Mouse (Mus musculus): ENCODE results near the gene Dennd4c. TPM values are rescaled to one million over a fixed set of nuclear protein-coding genes. Genes with fewer than 3 reads are reported as not detected.

The Dennd4c gene
- polyA plus RNA-seq, 1 experiment = 2.5 TPM

DNA sequence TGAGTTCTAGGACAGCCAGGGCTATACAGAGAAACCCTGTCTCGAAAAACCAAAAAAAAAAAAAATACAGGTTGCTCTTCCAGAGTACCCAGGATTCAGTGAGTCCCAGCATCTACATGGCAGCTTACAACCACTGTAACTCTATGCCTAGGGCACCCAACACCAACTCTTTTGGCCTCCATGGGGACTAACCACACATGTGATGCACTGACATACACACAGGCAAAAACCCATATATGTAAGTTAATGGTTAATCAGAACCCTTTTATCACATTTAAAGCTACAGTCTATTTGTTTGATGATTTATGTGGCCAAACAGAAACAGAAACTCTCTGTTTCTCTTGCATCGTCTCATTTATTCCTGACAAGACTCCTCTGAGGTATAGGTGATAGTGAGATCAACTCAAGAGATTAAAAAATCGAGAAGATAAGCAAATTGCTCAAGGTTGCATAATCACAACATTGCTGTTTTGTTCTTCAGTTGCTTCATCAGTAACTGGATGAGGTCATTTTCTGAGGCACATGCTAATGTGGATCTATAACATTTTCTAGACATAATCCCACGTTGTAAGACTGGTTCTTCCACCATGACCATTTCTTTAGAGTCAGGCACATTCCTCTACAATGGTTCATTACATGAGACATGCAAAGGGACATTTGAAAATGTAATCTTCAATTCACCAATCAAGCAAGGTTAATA, 29.3 kb upstream of the Dennd4c start:
- Histone ChIP-seq H3K4me2 (ENCODE audit: low read depth) (no peak overlapping the region), H3K79me2 (ENCODE audit: control insufficient read depth, insufficient read depth) (no peaks in the 10 kb centered on the region), H3K4me3 (no peak overlapping the region), H3ac (ENCODE audit: control insufficient read depth, insufficient read length) (no peak overlapping the region), H3K36me3 (ENCODE audit: control insufficient read depth, insufficient read depth) (no peaks in the 10 kb centered on the region), H3K27me3 (ENCODE audit: control insufficient read depth, insufficient read depth, insufficient read length) (no peaks in the 10 kb centered on the region)
- TF ChIP-seq TCF12 (IDR thresholded peaks at IDR 0.05; ENCODE audit: insufficient read depth, poor library complexity, severe bottlenecking) = no peak
- 0 out of 2 replicates have a peak, but pooled peaks have one; percentile 21 for TF ChIP-seq CEBPB (IDR thresholded peaks at IDR 0.05; ENCODE audit: insufficient read depth, poor library complexity, severe bottlenecking)
- TF ChIP-seq POLR2AphosphoS2 (IDR thresholded peaks at IDR 0.05; ENCODE audit: insufficient read length, low read depth) = no peak
- TF ChIP-seq E2F4 (IDR thresholded peaks at IDR 0.05; ENCODE audit: insufficient read depth) = no peak
- no peak for TF ChIP-seq USF1 (IDR thresholded peaks at IDR 0.05; ENCODE audit: low read depth)

DNA sequence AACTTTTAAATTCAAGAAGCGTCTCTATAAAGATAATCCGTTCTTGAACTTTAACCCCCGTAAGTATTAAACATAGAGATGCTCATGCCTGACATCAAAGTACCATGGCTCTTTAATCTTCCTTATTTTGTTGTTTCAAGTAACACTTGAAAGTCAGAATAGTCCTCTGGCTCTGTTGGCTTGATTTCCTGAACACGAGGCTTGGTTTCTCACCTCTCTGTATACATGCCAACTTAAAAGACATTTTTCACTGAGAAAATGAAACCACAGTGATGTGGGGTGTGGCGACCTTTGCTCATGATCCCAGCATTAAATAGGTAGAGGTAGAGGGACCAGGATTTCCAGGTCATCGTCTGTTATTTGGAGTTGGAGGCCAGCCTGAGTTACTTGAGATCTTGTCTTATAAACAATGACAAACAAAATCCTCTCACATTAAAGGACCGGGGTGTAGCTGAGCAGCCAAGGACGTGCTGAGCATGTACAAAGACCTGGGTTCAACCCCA, 26.4 kb upstream of the Dennd4c start:
- Histone ChIP-seq H3K79me2 (ENCODE audit: control insufficient read depth, insufficient read depth) (no peaks in the 10 kb centered on the region), H3K4me2 (ENCODE audit: low read depth) (no peak overlapping the region), H3K4me3 (no peak overlapping the region), H3K27me3 (ENCODE audit: control insufficient read depth, insufficient read depth, insufficient read length) (no peaks in the 10 kb centered on the region), H3ac (ENCODE audit: control insufficient read depth, insufficient read length) (no peak overlapping the region), H3K36me3 (ENCODE audit: control insufficient read depth, insufficient read depth) (no peaks in the 10 kb centered on the region)
- TF ChIP-seq POLR2AphosphoS2 (IDR thresholded peaks at IDR 0.05; ENCODE audit: insufficient read length, low read depth) (no peak), TCF12 (IDR thresholded peaks at IDR 0.05; ENCODE audit: insufficient read depth, poor library complexity, severe bottlenecking) (no peak)

DNA sequence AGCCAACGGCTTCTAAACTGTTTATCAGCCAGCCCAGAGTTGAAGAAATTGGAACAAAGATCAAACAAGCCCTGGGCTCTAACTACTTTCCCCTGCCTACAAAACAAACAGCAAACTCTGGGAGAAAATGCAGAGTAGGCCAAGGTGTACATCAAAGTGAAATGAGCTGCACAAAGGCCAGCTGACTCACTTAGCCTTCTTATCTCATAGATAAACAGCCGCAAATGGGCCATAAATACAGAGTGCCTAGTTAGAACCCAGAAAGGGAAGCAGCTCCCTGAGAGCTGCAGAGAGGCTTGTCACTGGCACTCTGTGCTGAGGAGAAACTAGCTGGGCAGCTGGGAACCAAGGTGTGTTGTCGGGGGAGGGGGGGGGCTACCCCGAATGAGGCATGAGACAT, 23.2 kb upstream of the Dennd4c start:
- no peaks in the 10 kb centered on the region for H3K79me2 ChIP-seq (ENCODE audit: control insufficient read depth, insufficient read depth)
- no peak for TF ChIP-seq CEBPB (IDR thresholded peaks at IDR 0.05; ENCODE audit: insufficient read depth, poor library complexity, severe bottlenecking)
- TF ChIP-seq SRF (IDR thresholded peaks at IDR 0.05; ENCODE audit: control insufficient read depth, insufficient read length, low read depth) = no peak
- TF ChIP-seq TCF12 (IDR thresholded peaks at IDR 0.05; ENCODE audit: insufficient read depth, poor library complexity, severe bottlenecking) = no peak
- TF ChIP-seq USF1 (IDR thresholded peaks at IDR 0.05; ENCODE audit: low read depth) = no peak
- no peak for TF ChIP-seq MAX (IDR thresholded peaks at IDR 0.05; ENCODE audit: low read depth)
- no peak for TF ChIP-seq MYOG (IDR thresholded peaks at IDR 0.05; ENCODE audit: control insufficient read depth in 1 of 3, insufficient read depth in 1 of 3, insufficient read length in 2 of 3, low read depth in 2 of 3)
- no peak for TF ChIP-seq MYOD1 (IDR thresholded peaks at IDR 0.05; ENCODE audit: control insufficient read depth in 1 of 3, insufficient read length in 2 of 3, low read depth in 2 of 3)
- no peak for TF ChIP-seq REST (IDR thresholded peaks at IDR 0.05; ENCODE audit: insufficient read depth, insufficient read length)
- TF ChIP-seq TCF3 (IDR thresholded peaks at IDR 0.05; ENCODE audit: insufficient read length, low read depth) = no peak
- no peak for TF ChIP-seq E2F4 (IDR thresholded peaks at IDR 0.05; ENCODE audit: insufficient read depth)
- TF ChIP-seq POLR2A (IDR thresholded peaks at IDR 0.05; ENCODE audit: insufficient read length, low read depth) = no peak
- no peak overlapping the region for H3K4me3 ChIP-seq
- no peaks in the 10 kb centered on the region for H3K36me3 ChIP-seq (ENCODE audit: control insufficient read depth, insufficient read depth)
- H3K27me3 ChIP-seq (ENCODE audit: control insufficient read depth, insufficient read depth, insufficient read length) = no peaks in the 10 kb centered on the region
- no peak overlapping the region for H3ac ChIP-seq (ENCODE audit: control insufficient read depth, insufficient read length)
- no peak overlapping the region for H3K4me2 ChIP-seq (ENCODE audit: low read depth)

DNA sequence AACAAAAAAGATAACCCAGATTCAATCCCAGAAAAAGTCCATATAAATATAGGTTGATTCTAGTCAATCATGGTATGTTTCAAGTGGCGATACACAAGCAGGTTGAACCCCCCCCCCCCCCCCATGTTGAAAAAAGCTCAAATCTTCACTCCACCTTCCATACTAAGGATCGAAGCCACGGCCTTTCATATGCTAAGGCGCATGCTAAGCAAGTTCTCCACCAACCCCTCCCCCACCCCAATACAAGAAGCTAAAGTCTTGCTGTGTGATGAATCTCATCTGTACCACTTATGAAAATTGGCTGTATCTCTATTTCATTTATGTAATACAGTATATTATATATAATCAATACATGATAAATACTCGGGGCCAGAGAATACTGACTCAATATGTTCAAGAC, 22.2 kb upstream of the Dennd4c start:
- Histone ChIP-seq H3K27me3 (ENCODE audit: control insufficient read depth, insufficient read depth, insufficient read length) (no peaks in the 10 kb centered on the region), H3ac (ENCODE audit: control insufficient read depth, insufficient read length) (no peak overlapping the region), H3K4me2 (ENCODE audit: low read depth) (no peak overlapping the region), H3K36me3 (ENCODE audit: control insufficient read depth, insufficient read depth) (no peaks in the 10 kb centered on the region), H3K79me2 (ENCODE audit: control insufficient read depth, insufficient read depth) (no peaks in the 10 kb centered on the region), H3K4me3 (no peak overlapping the region)
- TF ChIP-seq TCF12 (IDR thresholded peaks at IDR 0.05; ENCODE audit: insufficient read depth, poor library complexity, severe bottlenecking) (no peak), MYOD1 (IDR thresholded peaks at IDR 0.05; ENCODE audit: control insufficient read depth in 1 of 3, insufficient read length in 2 of 3, low read depth in 2 of 3) (no peak), USF1 (IDR thresholded peaks at IDR 0.05; ENCODE audit: low read depth) (no peak), TCF3 (IDR thresholded peaks at IDR 0.05; ENCODE audit: insufficient read length, low read depth) (no peak), REST (IDR thresholded peaks at IDR 0.05; ENCODE audit: insufficient read depth, insufficient read length) (no peak), POLR2A (IDR thresholded peaks at IDR 0.05; ENCODE audit: insufficient read length, low read depth) (no peak), MYOG (IDR thresholded peaks at IDR 0.05; ENCODE audit: control insufficient read depth in 1 of 3, insufficient read depth in 1 of 3, insufficient read length in 2 of 3, low read depth in 2 of 3) (no peak), MAX (IDR thresholded peaks at IDR 0.05; ENCODE audit: low read depth) (no peak), POLR2AphosphoS2 (IDR thresholded peaks at IDR 0.05; ENCODE audit: insufficient read length, low read depth) (no peak), E2F4 (IDR thresholded peaks at IDR 0.05; ENCODE audit: insufficient read depth) (no peak), CEBPB (IDR thresholded peaks at IDR 0.05; ENCODE audit: insufficient read depth, poor library complexity, severe bottlenecking) (no peak), SRF (IDR thresholded peaks at IDR 0.05; ENCODE audit: control insufficient read depth, insufficient read length, low read depth) (no peak)

DNA sequence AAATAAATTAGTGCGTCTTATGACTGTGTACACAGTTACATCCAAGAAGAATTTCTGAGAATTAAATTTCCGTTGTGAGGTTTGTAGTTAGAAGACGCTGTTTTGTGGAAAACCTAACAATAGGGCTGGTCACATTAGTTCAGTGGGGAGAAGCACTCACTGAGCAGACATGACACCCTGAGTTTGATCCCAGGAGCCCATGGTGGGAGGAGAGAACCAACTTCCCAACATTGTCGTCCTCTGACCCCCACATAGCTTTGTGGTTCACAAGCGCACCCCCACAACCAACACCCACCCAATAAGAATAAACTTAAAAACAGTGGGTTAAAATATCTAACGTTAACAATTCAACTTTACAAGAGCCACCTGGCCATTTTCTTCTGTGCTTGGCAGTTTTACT, 18.5 kb upstream of the Dennd4c start:
- Histone ChIP-seq H3K27me3 (ENCODE audit: control insufficient read depth, insufficient read depth, insufficient read length) (no peaks in the 10 kb centered on the region), H3ac (ENCODE audit: control insufficient read depth, insufficient read length) (no peak overlapping the region), H3K4me2 (ENCODE audit: low read depth) (no peak overlapping the region), H3K79me2 (ENCODE audit: control insufficient read depth, insufficient read depth) (no peaks in the 10 kb centered on the region), H3K4me3 (no peak overlapping the region), H3K36me3 (ENCODE audit: control insufficient read depth, insufficient read depth) (no peaks in the 10 kb centered on the region)
- TF ChIP-seq MYOD1 (IDR thresholded peaks at IDR 0.05; ENCODE audit: control insufficient read depth in 1 of 3, insufficient read length in 2 of 3, low read depth in 2 of 3) (no peak), SRF (IDR thresholded peaks at IDR 0.05; ENCODE audit: control insufficient read depth, insufficient read length, low read depth) (no peak), CEBPB (IDR thresholded peaks at IDR 0.05; ENCODE audit: insufficient read depth, poor library complexity, severe bottlenecking) (no peak), MYOG (IDR thresholded peaks at IDR 0.05; ENCODE audit: control insufficient read depth in 1 of 3, insufficient read depth in 1 of 3, insufficient read length in 2 of 3, low read depth in 2 of 3) (no peak), USF1 (IDR thresholded peaks at IDR 0.05; ENCODE audit: low read depth) (no peak), E2F4 (IDR thresholded peaks at IDR 0.05; ENCODE audit: insufficient read depth) (no peak), TCF3 (IDR thresholded peaks at IDR 0.05; ENCODE audit: insufficient read length, low read depth) (no peak), POLR2A (IDR thresholded peaks at IDR 0.05; ENCODE audit: insufficient read length, low read depth) (no peak), MAX (IDR thresholded peaks at IDR 0.05; ENCODE audit: low read depth) (no peak), TCF12 (IDR thresholded peaks at IDR 0.05; ENCODE audit: insufficient read depth, poor library complexity, severe bottlenecking) (no peak), POLR2AphosphoS2 (IDR thresholded peaks at IDR 0.05; ENCODE audit: insufficient read length, low read depth) (no peak), REST (IDR thresholded peaks at IDR 0.05; ENCODE audit: insufficient read depth, insufficient read length) (no peak)

Data from myocyte (in vitro differentiated cells).